Mouse (Mus musculus) MEL (cell line): ENCODE measurements around the gene 6430628N08Rik.

ENCODE experiments used
- BHLHE40 ChIP-seq: IDR thresholded peaks from 2 replicates; pipeline ENCODE4 v1.6.1; 2012; ENCODE audit warnings: low read depth, mild to moderate bottlenecking, inconsistent platforms, low read length, improper control_type of control experiment, borderline replicate concordance
- CHD2 ChIP-seq: IDR thresholded peaks from 2 replicates; pipeline ENCODE4 v1.6.1; 2011; ENCODE audit warnings: low read length, improper control_type of control experiment
- CTCF ChIP-seq, 3 experiments: IDR thresholded peaks in 2 of 3; conservative IDR thresholded peaks in 1 of 3; 2 replicates each; pipeline ENCODE4 v1.5.1; 2011 to 2012; ENCODE audit warnings: low read length in 3 of 3, low read depth in 2 of 3, mild to moderate bottlenecking in 2 of 3, improper control_type of control experiment in 1 of 3, inconsistent platforms in 1 of 3, mixed read lengths in 1 of 3, moderate library complexity in 1 of 3; ENCODE audit not compliant: control insufficient read depth in 1 of 3, insufficient read depth in 1 of 3, poor library complexity in 1 of 3, severe bottlenecking in 1 of 3
- ETS1 ChIP-seq: IDR thresholded peaks from 2 replicates; pipeline ENCODE4 v1.6.1; 2012; ENCODE audit warnings: low read depth, mild to moderate bottlenecking, inconsistent platforms, low read length, improper control_type of control experiment, moderate library complexity
- GABPA ChIP-seq: IDR thresholded peaks from 2 replicates; pipeline ENCODE4 v1.6.1; 2012; ENCODE audit warnings: low read depth, mild to moderate bottlenecking, inconsistent platforms, low read length, improper control_type of control experiment, moderate library complexity
- GATA1 ChIP-seq: IDR thresholded peaks from 2 replicates; pipeline ENCODE4 v1.6.1; 2011; ENCODE audit warnings: low read depth, low read length, improper control_type of control experiment
- MAX ChIP-seq: IDR thresholded peaks from 2 replicates; pipeline ENCODE4 v1.6.1; 2011; ENCODE audit warnings: low read length, improper control_type of control experiment
- MEF2A ChIP-seq: IDR thresholded peaks from 2 replicates; pipeline ENCODE4 v1.6.1; 2014; ENCODE audit warnings: low read depth, mild to moderate bottlenecking, inconsistent platforms, low read length, improper control_type of control experiment; ENCODE audit not compliant: poor library complexity, insufficient replicate concordance, severe bottlenecking; ENCODE audit errors: extremely low read depth
- POLR2A ChIP-seq, 2 experiments: IDR thresholded peaks; 2 replicates each; pipeline ENCODE4 v1.6.1; 2011 to 2012; ENCODE audit warnings: low read length in 2 of 2, mild to moderate bottlenecking in 2 of 2, control low read depth in 1 of 2, improper control_type of control experiment in 1 of 2, low read depth in 1 of 2, moderate library complexity in 1 of 2; ENCODE audit not compliant: control insufficient read depth in 1 of 2, insufficient read depth in 1 of 2, poor library complexity in 1 of 2
- POLR2AphosphoS2 ChIP-seq: IDR thresholded peaks from 2 replicates; pipeline ENCODE4 v1.6.1; 2011; ENCODE audit warnings: low read length, improper control_type of control experiment
- TBP ChIP-seq: IDR thresholded peaks from 2 replicates; pipeline ENCODE4 v1.8.0; 2011; ENCODE audit warnings: low read depth, low read length, improper control_type of control experiment
- USF2 ChIP-seq, 2 experiments: IDR thresholded peaks; 2 replicates each; pipeline ENCODE4 v1.6.1; 2011 to 2012; ENCODE audit warnings: improper control_type of control experiment in 2 of 2, low read length in 2 of 2, borderline replicate concordance in 1 of 2, inconsistent platforms in 1 of 2, low read depth in 1 of 2, mild to moderate bottlenecking in 1 of 2; ENCODE audit not compliant: insufficient read depth in 1 of 2

DNA sequence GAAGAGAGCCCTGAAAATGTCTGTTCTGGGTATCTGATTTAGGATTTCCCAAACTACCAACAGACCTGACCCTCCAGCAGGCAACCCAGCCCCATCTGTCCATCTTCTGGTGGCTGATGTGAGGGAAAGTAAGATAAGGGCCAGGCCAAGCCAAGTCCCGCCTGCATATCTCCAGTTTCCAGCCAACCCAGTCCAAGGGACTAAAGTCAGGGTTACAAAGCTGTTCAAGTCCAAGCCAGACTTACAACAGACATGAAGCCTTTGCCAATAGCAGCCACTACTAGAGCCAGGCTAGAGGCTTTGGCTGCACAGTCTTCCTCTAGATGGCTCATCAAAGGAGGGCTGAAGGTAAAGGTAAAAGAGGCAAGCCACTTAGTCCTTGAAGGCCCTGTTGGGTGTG lies 17.5 kb downstream of the 6430628N08Rik start:
- TF ChIP-seq BHLHE40, result no peak
- TF ChIP-seq POLR2A (IDR thresholded peaks at IDR 0.05; ENCODE audit: control insufficient read depth in 1 of 2, insufficient read depth in 1 of 2, low read depth in 1 of 2, low read length in 2 of 2, poor library complexity in 1 of 2), result no peak
- no peak for TF ChIP-seq USF2 (IDR thresholded peaks at IDR 0.05; ENCODE audit: borderline replicate concordance in 1 of 2, insufficient read depth in 1 of 2, low read depth in 1 of 2, low read length in 2 of 2)
- no peak for TF ChIP-seq CHD2
- TF ChIP-seq CTCF (IDR thresholded peaks at IDR 0.05 in 2 of 3, conservative IDR thresholded peaks at IDR 0.05 in 1 of 3; ENCODE audit: control insufficient read depth in 1 of 3, insufficient read depth in 1 of 3, low read depth in 2 of 3, low read length in 3 of 3, poor library complexity in 1 of 3, severe bottlenecking in 1 of 3), result no peak
- no peak for TF ChIP-seq POLR2AphosphoS2
- TF ChIP-seq GABPA, result no peak
- no peak for TF ChIP-seq MEF2A
- TF ChIP-seq ETS1, result no peak
- no peak for TF ChIP-seq TBP
- no peak for TF ChIP-seq MAX
- no peak for TF ChIP-seq GATA1
